Mouse (Mus musculus): Measurements from ENCODE around the gene Rps9. TPM values are rescaled to one million over a fixed set of nuclear protein-coding genes. Genes with fewer than 3 reads are reported as not detected.
A peak's percentile ranks its signal among the peaks of the same experiment; 100 is the strongest.

The Rps9 gene
- 2,234 and 2,492 TPM in 2 replicates for polyA plus RNA-seq (2012; rRNA removed)

- peak; percentile 78 for DNase-seq (ENCODE audit: low read depth)
These were observed at the start of gene Rps9 for GRCm38 (mm10) chr7:3703879-3704441. Gene Rps9 (plus strand): TSS chr7:3703993.

GRCm38 (mm10) chr7:3656966-3657365, 46.8 kb upstream of the Rps9 start:
- DNase-seq (ENCODE audit: low read depth), result no peak

DNA sequence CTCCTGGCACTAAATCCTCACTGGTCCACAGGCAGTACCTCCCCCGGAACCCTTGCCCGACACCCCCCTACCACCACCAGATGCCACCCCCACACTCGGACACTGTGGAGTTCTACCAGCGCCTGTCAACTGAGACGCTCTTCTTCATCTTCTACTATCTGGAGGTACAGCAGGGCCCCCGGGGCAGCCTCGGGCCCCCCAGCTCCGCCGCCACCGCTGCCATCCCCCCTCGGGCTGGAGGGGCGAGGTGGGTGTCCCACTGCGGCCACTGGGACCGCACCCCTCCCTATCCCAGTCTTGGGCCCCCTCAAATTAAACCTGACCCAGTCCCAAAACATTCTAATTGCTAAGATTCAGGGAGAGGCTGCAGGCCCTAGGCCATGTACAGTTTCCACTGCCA, 45.2 kb upstream of the Rps9 start:
- no peak for DNase-seq (ENCODE audit: low read depth)

- no peak for DNase-seq (ENCODE audit: low read depth)
These were observed 39.1 kb upstream of the Rps9 start for GRCm38 (mm10) chr7:3664524-3665214.

- DNase-seq (ENCODE audit: low read depth), result peak; percentile 93
These were observed 38.3 kb upstream of the Rps9 start, which contains the start of gene Leng1 for GRCm38 (mm10) chr7:3665215-3666114. Gene Leng1 (minus strand): TSS chr7:3665840.

GRCm38 (mm10) chr7:3666921-3667391, 36.8 kb upstream of the Rps9 start:
- DNase-seq (ENCODE audit: low read depth), result no peak

- DNase-seq (ENCODE audit: low read depth), result no peak
These were observed 29.1 kb upstream of the Rps9 start for GRCm38 (mm10) chr7:3674507-3675227.

GRCm38 (mm10) chr7:3675228-3675548, 28.6 kb upstream of the Rps9 start:
- DNase-seq (ENCODE audit: low read depth), result no peak

- DNase-seq (ENCODE audit: low read depth), result no peak
These were observed 27.4 kb upstream of the Rps9 start for GRCm38 (mm10) chr7:3676371-3676770.

- no peak for DNase-seq (ENCODE audit: low read depth)
These were observed 26.5 kb upstream of the Rps9 start, which contains the start of gene Tmc4 for GRCm38 (mm10) chr7:3677342-3677741. Gene Tmc4 (minus strand): TSS chr7:3677553.

DNA sequence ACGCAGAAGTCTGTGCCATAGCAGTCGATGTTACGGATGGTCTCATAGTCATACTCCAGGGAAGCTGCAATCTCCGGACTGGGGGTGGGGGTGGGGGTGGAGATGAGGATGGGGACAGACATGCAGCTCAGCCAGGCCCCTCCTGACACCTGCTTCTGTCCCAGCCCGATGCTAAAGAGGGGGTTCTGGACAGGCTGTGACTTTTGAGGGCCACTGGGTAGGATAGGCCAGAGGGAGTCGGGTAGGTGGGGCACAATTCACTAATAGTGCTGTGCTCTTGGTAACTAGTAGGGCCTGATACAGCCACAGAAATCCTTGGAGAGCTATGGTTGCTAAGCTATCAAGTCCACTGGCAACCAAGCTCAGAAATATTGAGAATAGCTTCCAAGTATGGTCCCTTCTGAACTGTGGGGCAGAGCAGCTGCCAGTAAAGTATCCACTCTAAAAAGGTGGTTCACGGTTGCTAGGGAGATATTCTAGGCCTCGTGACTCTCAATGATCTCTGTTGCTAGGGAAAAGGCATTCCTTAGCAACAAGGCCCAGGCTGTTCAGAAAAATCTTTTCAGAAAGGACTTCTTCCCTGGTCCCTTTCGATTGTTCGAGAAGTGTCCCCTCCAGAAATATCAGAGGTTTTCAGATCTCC, 19.8 kb upstream of the Rps9 start:
- no peak for DNase-seq (ENCODE audit: low read depth)

DNA sequence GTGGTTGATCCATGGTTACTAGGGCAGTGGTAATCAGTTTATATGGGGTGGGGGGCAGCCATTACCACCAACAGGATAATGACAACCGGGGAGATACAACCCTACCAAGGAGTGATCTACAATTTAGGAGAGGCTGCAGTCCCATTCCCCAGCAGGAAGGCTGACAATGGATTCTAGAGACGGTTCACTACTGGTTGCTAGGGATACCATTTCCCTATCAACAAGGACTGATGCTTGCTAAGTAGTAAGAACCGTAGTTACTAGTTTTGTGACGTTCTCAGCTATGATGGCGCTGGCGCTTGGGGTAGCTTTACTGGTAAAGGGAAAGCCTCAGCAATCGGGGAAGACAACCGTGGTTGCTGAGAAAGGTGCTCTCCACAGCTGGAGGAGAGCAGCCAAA, 19.1 kb upstream of the Rps9 start:
- no peak for DNase-seq (ENCODE audit: low read depth)

DNA sequence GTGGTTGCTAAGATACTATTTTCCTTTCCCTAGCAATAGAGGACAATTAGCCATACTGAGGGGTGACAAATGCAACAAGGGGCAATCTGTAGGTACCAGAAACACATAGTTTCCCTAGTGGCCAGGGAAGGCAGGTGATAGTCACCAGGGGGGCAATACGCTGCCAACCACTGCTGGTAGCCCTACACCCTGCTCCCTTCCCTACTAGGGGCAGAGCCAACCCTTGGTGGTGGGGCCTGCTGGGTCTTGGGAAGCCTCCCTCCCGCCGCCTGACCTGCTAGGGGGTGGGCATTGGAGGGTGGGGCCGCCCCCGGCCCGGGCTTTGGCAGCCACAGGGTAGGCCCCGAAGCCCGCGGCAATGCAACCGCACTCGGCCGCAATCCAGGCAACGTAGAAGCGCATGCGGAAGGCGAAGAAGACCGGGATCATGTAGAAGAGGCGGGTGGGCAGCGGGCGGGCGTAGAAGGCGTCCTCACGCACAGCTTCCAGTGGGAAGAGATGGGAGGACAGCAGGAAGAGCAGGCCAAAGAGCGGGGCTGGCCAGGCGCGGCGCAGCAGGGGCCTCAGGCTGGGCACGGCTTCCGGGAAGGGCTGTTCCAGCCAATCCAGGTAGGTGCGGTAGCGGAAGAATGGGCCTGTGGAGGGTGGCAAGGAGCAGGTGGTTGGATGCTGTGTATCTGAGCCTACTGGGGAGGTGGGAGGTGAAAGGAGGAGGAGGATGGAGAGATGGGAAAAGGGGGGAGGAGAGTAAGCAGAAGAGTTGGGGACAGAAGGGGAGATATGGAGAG, 18.2 kb upstream of the Rps9 start:
- no peak for DNase-seq (ENCODE audit: low read depth)

- DNase-seq (ENCODE audit: low read depth), result no peak
These were observed 11.9 kb upstream of the Rps9 start for GRCm38 (mm10) chr7:3691919-3692318.

- DNase-seq (ENCODE audit: low read depth), result no peak
These were observed 11.3 kb upstream of the Rps9 start, which contains the start of gene Tsen34 for GRCm38 (mm10) chr7:3692382-3692986. Gene Tsen34 (plus strand): TSS chr7:3692863.

GRCm38 (mm10) chr7:3692987-3693808, 10.6 kb upstream of the Rps9 start, which contains the start of gene Mboat7:
Gene Mboat7 (minus strand): TSS chr7:3693523.
- DNase-seq (ENCODE audit: low read depth), result peak; percentile 94

GRCm38 (mm10) chr7:3693809-3694075, 10.1 kb upstream of the Rps9 start:
- no peak for DNase-seq (ENCODE audit: low read depth)

DNA sequence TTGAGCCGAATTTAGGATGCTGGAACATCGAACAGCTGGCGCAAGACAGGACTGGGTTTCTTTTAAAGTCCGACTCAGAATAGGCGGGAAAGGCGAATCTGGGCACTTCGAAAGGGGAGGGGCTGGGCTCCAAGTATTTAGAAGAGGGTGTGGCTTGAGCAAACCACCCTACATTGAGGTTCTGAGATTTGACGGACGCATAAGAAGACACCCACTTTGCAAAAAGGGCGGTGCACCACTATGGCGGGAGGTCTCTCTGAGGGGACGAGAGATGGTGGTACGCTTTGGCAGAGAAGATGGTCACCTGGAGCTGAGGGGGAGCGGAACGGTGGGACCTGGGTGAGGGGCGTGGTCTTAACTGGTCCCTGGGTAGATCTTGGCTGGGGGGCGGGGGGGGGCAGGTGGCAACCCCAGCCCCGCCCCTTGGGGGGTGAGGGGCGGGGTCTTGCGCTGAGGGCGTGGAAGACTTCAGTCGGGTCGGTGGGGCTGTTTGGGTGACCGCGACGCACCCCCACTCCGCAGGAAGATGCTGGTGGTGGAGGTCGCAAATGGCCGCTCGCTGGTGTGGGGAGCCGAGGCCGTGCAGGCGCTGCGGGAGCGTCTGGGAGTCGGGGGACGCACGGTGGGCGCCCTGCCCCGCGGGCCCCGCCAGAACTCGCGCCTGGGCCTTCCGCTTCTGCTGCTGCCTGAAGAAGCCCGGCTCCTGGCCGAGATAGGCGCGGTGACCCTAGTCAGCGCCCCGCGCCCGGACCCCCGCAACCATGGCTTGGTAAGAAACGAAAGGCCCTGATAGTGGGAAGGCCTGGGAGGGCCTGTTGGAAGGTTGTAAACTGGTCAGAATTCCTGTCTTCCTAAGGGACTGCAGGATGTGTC, 9.5 kb upstream of the Rps9 start:
- DNase-seq (ENCODE audit: low read depth), result peak; percentile 68
